11 mouse cellular contexts compared by ENCODE assay signal in genomic region chr10:9557517-9558065, GRCm38 (mm10).
A peak's percentile ranks its signal among the peaks of the same experiment; 100 is the strongest.
DNase-seq lines count a peak whose midpoint lies in the region; TF ChIP-seq lines count a peak whose summit lies in the region.
"Had no signal": no experiment of that assay in that cellular context is flagged by ENCODE, and none has a peak within 500 bp of the region (broad histone marks: within the 10 kb centered on the region; RNA-seq: fewer than 3 reads in every experiment).

No protein-coding gene starts in this region.

- DNase-seq in layer of hippocampus, adult 2 months (ENCODE audit: low spot score in 2 of 2): no peak
- DNase-seq in layer of hippocampus, postnatal 36 days: no peak
- DNase-seq in brain, embryonic 14.5 days (ENCODE audit: low read depth): peak; percentile 30
- peak; percentile 37 for DNase-seq in embryo, embryonic 11 days
- peak; percentile 28 for DNase-seq in neural tube, embryonic 10.5 days (ENCODE audit: extremely low spot score, low spot score)
- no peak for DNase-seq in gastrocnemius, postnatal 25 days
- no peak for DNase-seq in spleen, postnatal 10 days (ENCODE audit: low spot score in 2 of 2)
- DNase-seq: adrenal gland, postnatal 25 days; cerebellum, adult 11 months; layer of hippocampus, adult 9-11 months had no signal

- no peak overlapping the region for H3K4me3 ChIP-seq in layer of hippocampus, adult 2 months

- TF ChIP-seq CTCF in layer of hippocampus, adult 2 months (conservative IDR thresholded peaks at IDR 0.05): no peak
- TF ChIP-seq CTCF in brain, embryonic 14.5 days (IDR thresholded peaks at IDR 0.05; ENCODE audit: borderline replicate concordance, extremely low read depth, insufficient read depth, insufficient read length): no peak

- no peak for TF ChIP-seq POLR2A in brain, embryonic 14.5 days (IDR thresholded peaks at IDR 0.05; ENCODE audit: borderline replicate concordance, extremely low read depth, insufficient read depth, insufficient read length, poor library complexity, severe bottlenecking)

- 0 out of 2 replicates have a peak overlapping the region, but pooled peaks have one; percentile 11 for H3K27ac ChIP-seq in layer of hippocampus, adult 2 months
- H3K27ac ChIP-seq: hindbrain, postnatal 0 days had no signal

Comparison
In these comparisons a context has a peak if more than half of its experiments do, and no peak if none do; other contexts are left out.
1. DNase-seq: peak in brain, embryonic 14.5 days (single experiment), embryo, embryonic 11 days (single experiment) and neural tube, embryonic 10.5 days (single experiment); none in layer of hippocampus, adult 2 months (0 of 2), layer of hippocampus, postnatal 36 days (0 of 2), gastrocnemius, postnatal 25 days (single experiment) and spleen, postnatal 10 days (0 of 2).